11 mouse cellular contexts compared by ENCODE assay signal in the genomic region with DNA sequence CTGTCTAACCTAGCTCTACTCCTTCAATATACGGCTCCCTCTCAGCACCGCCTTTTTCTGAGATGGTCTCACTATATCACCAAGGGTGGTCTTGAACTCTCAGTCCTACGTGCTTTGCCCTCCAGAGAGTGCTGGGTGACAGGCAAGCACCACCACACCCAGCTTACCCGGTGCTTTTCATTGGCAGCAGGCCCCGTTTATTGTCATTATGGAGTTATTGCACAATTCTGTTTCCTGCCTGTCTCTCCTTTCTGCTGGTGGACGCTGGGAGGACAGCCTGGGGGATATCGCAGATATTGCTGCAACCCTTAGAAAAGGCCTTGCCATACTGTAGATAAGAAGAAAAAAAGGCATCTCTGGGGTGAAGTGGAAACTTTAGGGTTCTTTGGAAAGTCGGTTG. TPM values are rescaled to one million over a fixed set of nuclear protein-coding genes. Genes with fewer than 3 reads are reported as not detected.
DNase-seq lines count a peak whose midpoint lies in the region; ATAC-seq and TF ChIP-seq lines count a peak whose summit lies in the region.
"Had no signal": no experiment of that assay in that cellular context is flagged by ENCODE, and none has a peak within 500 bp of the region (broad histone marks: within the 10 kb centered on the region; RNA-seq: fewer than 3 reads in every experiment).

No protein-coding gene starts in this region.

- H3ac ChIP-seq in myocyte (ENCODE audit: control insufficient read depth, insufficient read length) = no peak overlapping the region

- TF ChIP-seq POLR2A in myocyte (IDR thresholded peaks at IDR 0.05; ENCODE audit: insufficient read length, low read depth) = no peak

- H3K4me1 ChIP-seq in liver, embryonic 16.5 days (ENCODE audit: control insufficient read depth, low read depth, low read length) = peaks cover 3% of the 10 kb centered on the region; the same call in 1 of the 2 replicates
- peaks cover 24% of the 10 kb centered on the region for H3K4me1 ChIP-seq in intestine, embryonic 15.5 days (replicated peaks)

- H3K9ac ChIP-seq in liver, embryonic 16.5 days (ENCODE audit: low read depth, low read length) = no peak overlapping the region
- H3K9ac ChIP-seq in intestine, embryonic 15.5 days = no peak overlapping the region

- peaks cover 28% of the 10 kb centered on the region for H3K79me2 ChIP-seq in myocyte (ENCODE audit: control insufficient read depth, insufficient read depth)

- ATAC-seq in liver, embryonic 16.5 days (ENCODE audit: low read depth) = 0 out of 2 replicates have a peak, but pooled peaks have one; percentile 33
- ATAC-seq in common myeloid progenitor, adult 5-6 weeks (replicated peaks; ENCODE audit: low read depth, poor library complexity, severe bottlenecking) = peak; percentile 76
- ATAC-seq in intestine, embryonic 15.5 days = peak; percentile 21; the same call in 1 of the 2 replicates

- H3K4me3 ChIP-seq in liver, embryonic 16.5 days (ENCODE audit: low read depth, low read length) = no peak overlapping the region
- H3K4me3 ChIP-seq in intestine, embryonic 15.5 days (replicated peaks) = no peak overlapping the region
- H3K4me3 ChIP-seq in myocyte = no peak overlapping the region

- no peak overlapping the region for H3K27ac ChIP-seq in liver, embryonic 16.5 days (ENCODE audit: low read length)
- no peak overlapping the region for H3K27ac ChIP-seq in intestine, embryonic 15.5 days

- no peak overlapping the region for H3K4me2 ChIP-seq in liver, embryonic 16.5 days (ENCODE audit: low read depth, low read length)
- H3K4me2 ChIP-seq in intestine, embryonic 15.5 days (replicated peaks) = no peak overlapping the region
- no peak overlapping the region for H3K4me2 ChIP-seq in myocyte (ENCODE audit: low read depth)

- 31% methylated on average over 8 of the region's 8 CpGs for WGBS in liver, embryonic 16.5 days (ENCODE audit: insufficient replicate concordance)
- 56% methylated on average over 8 of the region's 8 CpGs for whole genome bisulfite sequencing in intestine, embryonic 15.5 days

- DNase-seq in liver = no peak
- DNase-seq in testis, postnatal 14 days (ENCODE audit: low spot score) = no peak
- no peak for DNase-seq in kidney, postnatal 10 days
- DNase-seq: kidney, adult 8-10 months; layer of hippocampus, adult 9-11 months; right cerebral cortex, postnatal 25 days had no signal

- H3K36me3 ChIP-seq in liver, embryonic 16.5 days (ENCODE audit: control insufficient read depth, insufficient read depth) = no peaks in the 10 kb centered on the region
- H3K36me3 ChIP-seq in intestine, embryonic 15.5 days = no peaks in the 10 kb centered on the region
- no peaks in the 10 kb centered on the region for H3K36me3 ChIP-seq in myocyte (ENCODE audit: control insufficient read depth, insufficient read depth)

- H3K9me3 ChIP-seq in liver, embryonic 16.5 days (replicated peaks; ENCODE audit: control insufficient read depth, low read length) = no peaks in the 10 kb centered on the region
- no peaks in the 10 kb centered on the region for H3K9me3 ChIP-seq in intestine, embryonic 15.5 days

- peaks cover 2% of the 10 kb centered on the region; the same call in 1 of the 2 replicates for H3K27me3 ChIP-seq in liver, embryonic 16.5 days (ENCODE audit: control insufficient read depth, insufficient read depth, low read depth, low read length)
- no peaks in the 10 kb centered on the region for H3K27me3 ChIP-seq in intestine, embryonic 15.5 days (replicated peaks)
- no peaks in the 10 kb centered on the region for H3K27me3 ChIP-seq in myocyte (ENCODE audit: control insufficient read depth, insufficient read depth, insufficient read length)

TF ChIP-seq in myocyte, 11 proteins besides CTCF, POLR2A, EP300 and RAD21:
- no peak for TF ChIP-seq E2F4 (IDR thresholded peaks at IDR 0.05; ENCODE audit: insufficient read depth)
- TF ChIP-seq CEBPB (IDR thresholded peaks at IDR 0.05; ENCODE audit: insufficient read depth, poor library complexity, severe bottlenecking) = peak; percentile 79
- TF ChIP-seq TCF3 (IDR thresholded peaks at IDR 0.05; ENCODE audit: insufficient read length, low read depth) = no peak

RNA-seq across cellular contexts. Expression of gene Axl, which starts 2.1 kb away (rescaled TPM):
- polyA plus RNA-seq in liver, embryonic 16.5 days (2015; fragmentation: Nextera tagmentation; extraction: Ambion mirVana) = 20.2 and 24.9 TPM in 2 replicates
- total RNA-seq in common myeloid progenitor, adult 5-6 weeks (2017) = 0.96 and 4.0 TPM in 2 replicates
- 69.8 and 71.5 TPM in 2 replicates for polyA plus RNA-seq in intestine, embryonic 15.5 days (2015; fragmentation: Nextera tagmentation; extraction: Ambion mirVana)
- 112 TPM for polyA plus RNA-seq in myocyte (2012; fragmentation: generic; extraction: Trizol)

RNA-seq across cellular contexts. Expression of gene Cyp2s1, which starts 26.1 kb away (rescaled TPM):
- polyA plus RNA-seq in liver, embryonic 16.5 days (2015; fragmentation: Nextera tagmentation; extraction: Ambion mirVana) = 0.42 and 0.80 TPM in 2 replicates
- total RNA-seq in common myeloid progenitor, adult 5-6 weeks (2017) = 0.27 and 0.29 TPM in 2 replicates
- polyA plus RNA-seq in intestine, embryonic 15.5 days (2015; fragmentation: Nextera tagmentation; extraction: Ambion mirVana) = 33.2 and 35.9 TPM in 2 replicates
- 0.05 TPM for polyA plus RNA-seq in myocyte (2012; fragmentation: generic; extraction: Trizol)
- total RNA-seq: monocyte, adult 5-6 weeks had no signal

RNA-seq across cellular contexts. Expression of gene Hnrnpul1, which starts 36.1 kb away (rescaled TPM):
- polyA plus RNA-seq in liver, embryonic 16.5 days (2015; fragmentation: Nextera tagmentation; extraction: Ambion mirVana) = 24.8 and 24.9 TPM in 2 replicates
- total RNA-seq in common myeloid progenitor, adult 5-6 weeks (2017) = 128 and 173 TPM in 2 replicates
- 43.9 and 51.5 TPM in 2 replicates for polyA plus RNA-seq in intestine, embryonic 15.5 days (2015; fragmentation: Nextera tagmentation; extraction: Ambion mirVana)
- 76.2 TPM for polyA plus RNA-seq in myocyte (2012; fragmentation: generic; extraction: Trizol)

Comparison
In these comparisons a context has a peak if more than half of its experiments do, and no peak if none do; other contexts are left out.
1. ATAC-seq: peak in every context shown above with its lines; median percentile 76 in common myeloid progenitor, adult 5-6 weeks; 33 in liver, embryonic 16.5 days; 21 in intestine, embryonic 15.5 days.
2. RNA of gene Cyp2s1, which starts 26.1 kb away (polyA plus RNA-seq): 33.2 to 35.9 TPM in intestine, embryonic 15.5 days; 0.42 to 0.80 TPM in liver, embryonic 16.5 days and 0.05 TPM in myocyte (single experiment); every median in the first group is over 10 times any median in the second.